Mouse (Mus musculus): ENCODE results near the gene Ackr3.

Ackr3 gene

GRCm38 (mm10) chr1:90203783-90204690 is at the start of gene Ackr3:
Gene Ackr3, plus strand, starts transcription at chr1:90203980.
- DNase-seq (ENCODE audit: low spot score): peak; percentile 45

GRCm38 (mm10) chr1:90156589-90156988 is 47.2 kb upstream of the Ackr3 start:
- no peak for DNase-seq (ENCODE audit: low spot score)

- DNase-seq (ENCODE audit: low spot score): no peak
Observed at GRCm38 (mm10) chr1:90159927-90160326, 43.9 kb upstream of the Ackr3 start.

GRCm38 (mm10) chr1:90161623-90162022 is 42.2 kb upstream of the Ackr3 start:
- DNase-seq (ENCODE audit: low spot score): no peak

GRCm38 (mm10) chr1:90162379-90162857 is 41.4 kb upstream of the Ackr3 start:
- DNase-seq (ENCODE audit: low spot score): no peak

GRCm38 (mm10) chr1:90163161-90163560 is 40.6 kb upstream of the Ackr3 start:
- DNase-seq (ENCODE audit: low spot score): no peak

- no peak for DNase-seq (ENCODE audit: low spot score)
Observed at GRCm38 (mm10) chr1:90164319-90164718, 39.5 kb upstream of the Ackr3 start.

GRCm38 (mm10) chr1:90174338-90174737 is 29.4 kb upstream of the Ackr3 start:
- no peak for DNase-seq (ENCODE audit: low spot score)

GRCm38 (mm10) chr1:90176223-90176622 is 27.6 kb upstream of the Ackr3 start:
- no peak for DNase-seq (ENCODE audit: low spot score)

GRCm38 (mm10) chr1:90177565-90177964 is 26.2 kb upstream of the Ackr3 start:
- DNase-seq (ENCODE audit: low spot score): no peak

GRCm38 (mm10) chr1:90177978-90178377 is 25.8 kb upstream of the Ackr3 start:
- no peak for DNase-seq (ENCODE audit: low spot score)

GRCm38 (mm10) chr1:90180479-90180878 is 23.3 kb upstream of the Ackr3 start:
- no peak for DNase-seq (ENCODE audit: low spot score)

- no peak for DNase-seq (ENCODE audit: low spot score)
Observed at GRCm38 (mm10) chr1:90180966-90181699, 22.6 kb upstream of the Ackr3 start.

GRCm38 (mm10) chr1:90182521-90182920 is 21.3 kb upstream of the Ackr3 start:
- DNase-seq (ENCODE audit: low spot score): no peak

GRCm38 (mm10) chr1:90183602-90184001 is 20.2 kb upstream of the Ackr3 start:
- no peak for DNase-seq (ENCODE audit: low spot score)

GRCm38 (mm10) chr1:90186173-90186572 is 17.6 kb upstream of the Ackr3 start:
- no peak for DNase-seq (ENCODE audit: low spot score)

GRCm38 (mm10) chr1:90186874-90187273 is 16.9 kb upstream of the Ackr3 start:
- no peak for DNase-seq (ENCODE audit: low spot score)

GRCm38 (mm10) chr1:90189046-90189445 is 14.7 kb upstream of the Ackr3 start:
- DNase-seq (ENCODE audit: low spot score): no peak

GRCm38 (mm10) chr1:90201246-90201645 is 2.5 kb upstream of the Ackr3 start:
- no peak for DNase-seq (ENCODE audit: low spot score)

- no peak for DNase-seq (ENCODE audit: low spot score)
Observed at GRCm38 (mm10) chr1:90201655-90202054, 2.1 kb upstream of the Ackr3 start.

- no peak for DNase-seq (ENCODE audit: low spot score)
Observed at GRCm38 (mm10) chr1:90202207-90202978, 1.4 kb upstream of the Ackr3 start.

GRCm38 (mm10) chr1:90203341-90203740 is 439 bp upstream of the Ackr3 start:
- DNase-seq (ENCODE audit: low spot score): no peak
